Mouse (Mus musculus) spleen, postnatal 10 days (tissue): ENCODE measurements around the gene Skiv2l.
"Not testable (repeated sequence)": the region's sequence is repeated elsewhere in the genome, so short reads cannot be mapped to it uniquely, and the experiment has no call there.

Source experiments
- DNase-seq, 2 experiments: peaks; one replicate each; pipeline ENCODE4 v3.0.0; 2021 to 2022; ENCODE audit warnings: low spot score in 2 of 2

Skiv2l gene

GRCm38 (mm10) chr17:34813747-34814146 is 36.3 kb downstream of the Skiv2l start:
- DNase-seq = peak; percentile 46 to 66

- no peak for DNase-seq
These were observed 38.7 kb downstream of the Skiv2l start for GRCm38 (mm10) chr17:34811275-34811674.

- not testable (repeated sequence) for DNase-seq
These were observed 39.2 kb downstream of the Skiv2l start for GRCm38 (mm10) chr17:34810811-34811210.

- DNase-seq = not testable (repeated sequence)
These were observed 39.6 kb downstream of the Skiv2l start for GRCm38 (mm10) chr17:34810411-34810810.

- peak in 1 of 2 experiments; percentile 8 for DNase-seq
These were observed 41.3 kb downstream of the Skiv2l start for GRCm38 (mm10) chr17:34808599-34809205.

GRCm38 (mm10) chr17:34807176-34807575 is 42.8 kb downstream of the Skiv2l start:
- no peak for DNase-seq

GRCm38 (mm10) chr17:34804871-34805562 is 45.0 kb downstream of the Skiv2l start:
- no peak for DNase-seq

GRCm38 (mm10) chr17:34804301-34804700 is 45.7 kb downstream of the Skiv2l start, which contains the start of gene Cyp21a1:
TSS of gene Cyp21a1 (minus strand) at chr17:34804561.
- DNase-seq = not testable (repeated sequence)

GRCm38 (mm10) chr17:34803367-34803766 is 46.6 kb downstream of the Skiv2l start:
- DNase-seq = not testable (repeated sequence)

GRCm38 (mm10) chr17:34802756-34803155 is 47.3 kb downstream of the Skiv2l start:
- DNase-seq = not testable (repeated sequence)

GRCm38 (mm10) chr17:34800781-34801305 is 49.2 kb downstream of the Skiv2l start:
- DNase-seq = not testable (repeated sequence)

- no peak for DNase-seq
These were observed 50.5 kb downstream of the Skiv2l start for GRCm38 (mm10) chr17:34799531-34799925.

GRCm38 (mm10) chr17:34798866-34799530 is 51.0 kb downstream of the Skiv2l start:
- no peak for DNase-seq

- not testable (repeated sequence) for DNase-seq
These were observed 51.9 kb downstream of the Skiv2l start for GRCm38 (mm10) chr17:34798071-34798470.

- DNase-seq = not testable (repeated sequence)
These were observed 52.6 kb downstream of the Skiv2l start for GRCm38 (mm10) chr17:34797211-34797995.

GRCm38 (mm10) chr17:34796311-34797140 is 53.5 kb downstream of the Skiv2l start:
- DNase-seq = no peak

- peak; percentile 29 to 73 for DNase-seq
These were observed 54.4 kb downstream of the Skiv2l start for GRCm38 (mm10) chr17:34795633-34796032.

GRCm38 (mm10) chr17:34795016-34795415 is 55.0 kb downstream of the Skiv2l start:
- no peak for DNase-seq
